Mouse (Mus musculus) heart, postnatal 36 days (tissue): ENCODE results near the gene Cd47. TPM values are rescaled to one million over a fixed set of nuclear protein-coding genes. Genes with fewer than 3 reads are reported as not detected.
A peak's percentile ranks its signal among the peaks of the same experiment; 100 is the strongest.
"Not testable (repeated sequence)": the region's sequence is repeated elsewhere in the genome, so short reads cannot be mapped to it uniquely, and the experiment has no call there.

Source experiments
- DNase-seq, 2 experiments: peaks; one replicate each; pipeline ENCODE4 v3.0.0; 2021 to 2022
- intact Hi-C: fragments of 180-260 bp; cut with DNase I; formaldehyde crosslinking; loops from one replicate; pipeline ENCODE4 v1.15.1; 2025
- total RNA-seq, 2 experiments: library from RNA; stranded (reverse); gene quantifications; 2 replicates each; pipeline ENCODE4 v1.2.3; 2021

Cd47 gene
- total RNA-seq, 2 experiments from 2014 or later: 82.9 to 83.0 TPM

DNA sequence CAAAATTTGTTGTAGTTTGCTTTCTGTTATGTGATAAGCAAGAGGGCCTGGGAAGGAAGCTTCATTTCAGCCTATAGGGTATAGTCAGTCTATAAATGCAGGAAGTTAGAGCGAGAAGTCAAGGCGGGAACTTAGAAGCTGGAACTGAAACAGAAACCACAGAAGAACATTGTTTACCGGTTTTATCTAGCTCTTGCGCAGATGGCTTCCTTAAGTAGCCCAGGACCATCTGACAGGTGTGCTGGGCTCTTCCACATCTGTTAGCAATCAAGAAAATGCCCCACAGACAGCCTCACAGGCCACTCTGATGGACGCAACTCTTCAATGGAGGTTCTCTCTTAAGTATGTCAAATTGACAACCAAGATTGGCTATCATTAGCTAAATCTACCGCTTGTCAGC lies 18.3 kb downstream of the Cd47 start:
- intact Hi-C loops: no loop called here
- peak in 1 of 2 experiments; percentile 9 for DNase-seq

DNA sequence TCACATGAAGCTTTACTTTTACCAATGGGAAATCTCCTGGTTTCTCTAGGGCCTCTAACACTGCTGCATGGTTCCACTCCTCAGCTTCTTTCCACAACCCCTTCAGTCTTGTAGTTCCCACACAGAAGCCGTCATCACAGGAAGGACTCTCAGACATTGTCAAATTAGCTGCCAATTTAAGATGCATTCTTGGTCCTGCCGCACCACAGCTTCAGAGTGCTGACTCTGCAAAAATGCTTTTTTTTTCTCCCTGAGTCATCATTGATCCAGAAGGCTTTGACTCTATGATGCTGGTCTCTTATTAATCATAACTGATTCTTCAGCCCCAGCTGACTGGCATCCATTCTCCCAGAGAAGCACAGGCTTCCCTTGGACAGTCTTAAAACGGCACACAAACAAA lies 19.2 kb downstream of the Cd47 start:
- intact Hi-C loops: no loop called here

DNA sequence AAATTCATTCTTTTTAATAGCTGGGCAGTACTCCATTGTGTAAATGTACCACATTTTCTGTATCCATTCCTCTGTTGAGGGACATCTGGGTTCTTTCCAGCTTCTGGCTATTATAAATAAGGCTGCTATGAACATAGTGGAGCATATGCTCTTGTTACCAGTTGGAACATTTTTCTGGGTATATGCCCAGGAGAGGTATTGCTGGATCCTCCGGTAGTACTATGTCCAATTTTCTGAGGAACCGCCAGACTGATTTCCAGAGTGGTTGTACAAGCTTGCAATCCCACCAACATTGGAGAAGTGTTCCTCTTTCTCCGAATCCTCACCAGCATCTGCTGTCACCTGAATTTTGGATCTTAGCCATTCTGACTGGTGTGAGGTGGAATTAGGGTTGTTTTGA lies 30.6 kb downstream of the Cd47 start:
- DNase-seq, intact Hi-C loops: not testable (repeated sequence)

More for the DNA sequence above, 19.2 kb downstream of the Cd47 start:
- DNase-seq: no peak

DNA sequence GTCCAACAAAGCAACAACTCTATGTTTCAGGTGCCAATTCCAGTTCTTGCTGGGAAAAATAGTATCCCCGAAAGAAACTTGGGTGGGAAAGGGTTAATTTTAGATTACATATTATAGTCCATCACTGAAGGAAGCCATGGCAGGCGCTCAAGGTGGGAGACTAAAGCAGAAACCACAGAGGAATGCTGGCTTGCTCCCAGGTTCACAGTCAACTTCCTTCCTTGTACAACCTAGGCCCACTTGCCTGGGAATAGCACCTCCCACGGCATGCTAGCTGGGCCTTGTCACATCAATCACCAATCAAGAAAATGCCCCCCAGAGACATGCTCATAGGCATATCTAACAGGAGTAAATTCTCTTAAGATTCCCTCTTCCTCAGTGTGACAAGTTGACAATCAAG lies 32.0 kb downstream of the Cd47 start:
- intact Hi-C loops: no loop called here
- no peak for DNase-seq

DNA sequence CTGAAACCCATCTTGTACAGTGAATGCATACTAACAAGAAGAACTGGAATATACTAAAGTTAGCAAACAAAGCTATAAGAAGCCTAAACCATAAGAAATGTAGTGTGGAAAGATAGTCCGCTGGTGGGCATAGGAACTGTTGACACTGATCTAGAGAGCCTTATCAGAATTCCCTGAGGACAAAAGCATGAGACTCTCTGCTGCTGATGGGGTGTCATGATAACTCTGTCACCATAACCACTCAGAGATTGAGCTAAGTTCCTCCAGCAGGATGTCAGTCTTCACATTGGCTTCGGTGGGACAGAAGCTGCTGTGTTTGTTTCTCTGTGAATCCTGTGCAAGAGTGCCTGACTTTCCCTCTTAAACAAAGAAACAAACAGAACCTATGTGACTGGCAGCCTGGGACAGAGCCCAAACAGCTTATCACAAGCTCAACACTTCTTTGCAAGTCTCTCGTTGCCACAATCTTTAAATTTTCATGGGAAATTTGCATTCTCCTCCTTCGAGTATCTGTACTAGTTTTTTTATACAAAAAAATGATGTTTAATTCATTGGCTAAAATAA lies 33.9 kb downstream of the Cd47 start:
- no peak for DNase-seq
- intact Hi-C loops: no loop called here

DNA sequence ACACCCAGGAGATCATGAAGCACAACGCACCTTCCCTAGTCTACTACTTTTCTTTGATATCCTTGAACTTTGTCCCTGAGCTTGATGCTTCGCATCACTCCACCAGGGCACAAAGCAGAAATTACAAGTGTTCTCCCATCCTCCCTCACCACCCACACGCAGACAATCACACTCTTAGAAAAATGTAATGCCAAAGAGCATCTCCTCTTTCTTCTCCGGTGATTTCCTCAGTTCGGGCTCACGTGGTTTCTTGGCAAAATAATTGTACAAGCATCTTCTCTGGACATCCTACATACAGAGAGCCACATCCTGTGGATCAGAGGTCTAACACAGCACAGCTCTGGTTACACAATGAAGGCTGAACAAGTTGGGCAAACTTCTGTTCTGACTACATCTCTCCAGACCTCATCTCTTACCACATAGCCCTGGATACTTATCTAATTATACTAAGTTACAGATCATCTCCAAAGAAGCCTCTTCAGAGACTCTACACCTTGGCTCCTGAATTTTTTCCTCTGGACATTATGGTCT lies 36.4 kb downstream of the Cd47 start:
- intact Hi-C loops: loop anchor here (5.0 kb wide), 1 partner anchor 69 kb away; no protein-coding TSS in a partner anchor

DNA sequence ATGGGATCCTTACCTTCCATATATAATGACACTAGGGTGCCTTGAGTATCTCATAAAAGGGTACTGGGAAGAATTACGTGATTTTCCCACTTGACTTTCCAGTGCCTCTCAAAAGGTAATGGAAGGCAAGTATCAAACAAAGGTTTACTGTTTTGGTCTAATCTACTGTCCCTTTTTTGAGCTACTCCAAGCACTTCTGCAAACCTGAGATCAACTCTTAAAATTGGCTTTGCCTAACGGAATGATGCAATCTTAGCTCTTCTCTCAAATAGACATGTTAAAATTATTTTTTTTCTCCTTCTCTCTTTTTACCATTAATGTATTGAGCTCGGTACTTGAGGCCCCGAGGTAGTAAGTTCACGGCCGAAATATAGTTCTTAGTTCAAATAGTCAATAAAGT lies 38.6 kb downstream of the Cd47 start:
- intact Hi-C loops: loop anchor here (5.0 kb wide), 1 partner anchor 72 kb away; no protein-coding TSS in a partner anchor

More for the DNA sequence above, 36.4 kb downstream of the Cd47 start:
- DNase-seq: no peak

DNA sequence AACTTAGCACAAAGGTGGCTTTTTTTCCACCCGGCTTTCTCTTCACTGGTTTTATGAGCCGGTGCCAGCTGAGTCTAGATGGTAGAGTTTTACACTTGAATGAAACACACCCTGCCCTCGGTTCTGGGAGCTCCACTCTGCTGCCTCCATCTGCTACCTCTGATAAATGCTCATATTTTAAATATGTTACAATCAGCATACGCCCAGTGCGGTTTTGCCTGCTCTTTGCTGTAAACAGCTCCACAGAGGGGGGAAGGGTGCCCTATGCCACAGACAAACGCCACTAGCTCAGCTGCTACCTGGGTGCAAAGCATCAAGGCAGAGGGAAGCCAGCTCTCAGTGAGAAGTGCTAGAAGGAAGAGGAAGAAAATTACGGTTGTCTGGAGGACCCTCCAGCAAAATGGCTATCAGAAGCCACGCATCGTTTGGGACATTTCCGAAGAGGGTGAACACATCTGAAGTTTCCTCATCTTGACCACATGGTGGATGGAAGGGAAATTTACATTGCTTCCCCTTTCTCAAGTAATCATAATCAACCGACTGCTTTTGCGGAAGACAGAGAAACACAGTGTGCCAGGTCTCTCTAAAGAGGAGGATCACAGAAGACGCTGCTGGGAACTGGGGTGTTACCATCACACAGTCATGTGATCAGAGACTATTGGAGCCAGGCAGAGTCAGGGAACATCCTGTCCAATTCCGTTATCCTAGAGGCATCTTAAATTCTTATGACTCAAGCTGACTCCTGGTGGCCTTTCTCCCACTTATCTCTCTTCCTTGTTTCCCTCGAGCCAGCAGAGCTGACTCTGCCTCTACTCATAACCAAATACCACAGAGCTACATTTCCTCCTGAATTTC lies 39.6 kb downstream of the Cd47 start:
- peak in 1 of 2 experiments; percentile 41 for DNase-seq
- intact Hi-C loops: loop anchor here (5.0 kb wide), 1 partner anchor 73 kb away; no protein-coding TSS in a partner anchor

More for the DNA sequence above, 38.6 kb downstream of the Cd47 start:
- DNase-seq: no peak

DNA sequence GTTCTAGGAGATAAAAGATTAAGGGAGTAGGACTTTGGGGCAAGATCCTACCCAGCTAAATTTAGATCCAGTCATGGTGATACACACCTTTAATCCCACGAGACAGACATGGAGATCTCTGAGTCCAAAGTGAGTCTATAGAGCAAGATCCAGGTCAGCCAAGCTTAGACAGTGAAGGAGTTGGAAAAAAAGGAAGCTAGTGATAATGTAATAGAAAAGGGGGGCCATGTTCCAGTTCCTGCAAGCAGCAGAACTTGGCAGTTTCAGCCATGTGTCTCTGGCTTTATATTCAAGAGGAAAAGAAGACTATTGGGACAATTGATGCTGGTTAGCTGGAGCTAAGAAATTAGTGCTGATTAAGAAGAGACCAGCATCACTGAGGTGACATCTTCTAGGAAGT lies 43.4 kb downstream of the Cd47 start:
- intact Hi-C loops: no loop called here
- DNase-seq: no peak

DNA sequence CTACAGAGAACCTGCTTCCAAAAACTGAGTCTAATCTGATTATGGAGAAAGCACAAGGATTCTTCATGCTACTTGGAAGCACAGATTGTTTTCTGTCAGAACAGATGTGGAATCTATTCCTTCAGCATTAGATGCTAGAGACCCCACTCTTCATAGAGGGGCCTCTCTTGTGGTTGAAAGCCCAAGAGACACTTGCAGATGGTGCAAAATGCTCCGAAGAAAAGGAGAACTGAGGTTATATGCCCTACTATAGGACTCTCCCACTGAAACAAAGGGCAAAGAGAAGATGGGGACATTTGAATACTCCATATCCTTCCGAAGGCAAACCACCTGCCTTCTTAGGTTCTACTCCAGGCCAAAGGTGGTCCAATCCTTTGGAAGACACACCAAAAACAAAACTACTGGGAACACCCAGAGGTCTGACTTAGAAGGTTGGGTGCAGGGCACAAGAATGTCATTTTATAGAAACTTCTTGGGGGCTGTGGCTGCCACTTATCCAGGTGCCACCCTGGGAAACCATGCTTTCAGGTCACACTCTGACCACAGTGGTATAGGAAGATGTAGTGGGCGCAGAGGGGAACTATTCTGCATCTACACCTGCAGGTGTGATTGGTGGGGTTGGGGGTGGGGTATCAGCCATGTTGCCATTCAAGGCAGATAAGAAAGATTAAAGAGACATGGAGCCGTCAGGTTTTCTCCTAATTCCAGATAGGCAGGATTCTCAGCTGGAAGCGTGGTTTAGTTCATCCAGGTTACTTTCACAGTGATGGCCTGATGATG lies 47.1 kb downstream of the Cd47 start:
- intact Hi-C loops: no loop called here
- no peak for DNase-seq

DNA sequence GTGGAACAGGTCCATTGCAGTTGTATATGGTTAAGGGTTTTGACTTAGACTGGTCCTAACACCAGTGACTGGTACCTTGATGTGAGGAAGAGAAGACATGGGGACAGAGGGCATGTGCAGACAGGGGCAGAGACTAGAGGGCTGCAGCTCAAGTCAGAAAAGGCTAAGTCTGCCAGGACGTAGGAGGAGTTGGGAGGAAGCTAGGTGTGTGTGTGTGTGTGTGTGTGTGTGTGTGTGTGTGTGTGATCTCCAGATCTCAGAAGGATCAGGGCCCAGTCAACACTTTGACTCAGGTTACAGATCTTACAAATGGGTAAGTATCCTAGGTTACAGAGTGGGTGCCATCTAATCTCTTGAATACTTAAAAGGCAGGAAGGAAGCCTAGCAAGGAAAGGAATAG lies 48.3 kb downstream of the Cd47 start:
- intact Hi-C loops: no loop called here
- no peak for DNase-seq

DNA sequence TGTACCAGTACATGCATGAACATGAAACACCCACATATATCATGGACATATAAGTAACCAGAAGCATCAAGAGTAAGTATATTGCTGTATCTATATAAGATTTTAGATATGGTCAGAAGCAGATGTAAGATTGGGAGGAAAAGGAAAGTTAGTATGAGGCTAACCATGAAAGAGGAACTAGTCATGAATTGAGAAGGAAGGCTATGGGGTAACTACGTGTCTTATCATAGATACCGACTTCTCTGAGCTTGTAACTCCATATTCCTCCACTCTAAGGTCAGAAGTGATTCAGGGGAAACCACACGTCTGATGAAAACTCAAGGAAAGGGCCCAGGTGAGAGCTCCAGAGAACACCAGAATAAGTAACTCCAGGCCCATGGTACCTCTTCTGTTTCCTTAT lies 52.6 kb downstream of the Cd47 start:
- intact Hi-C loops: no loop called here
- DNase-seq: no peak

DNA sequence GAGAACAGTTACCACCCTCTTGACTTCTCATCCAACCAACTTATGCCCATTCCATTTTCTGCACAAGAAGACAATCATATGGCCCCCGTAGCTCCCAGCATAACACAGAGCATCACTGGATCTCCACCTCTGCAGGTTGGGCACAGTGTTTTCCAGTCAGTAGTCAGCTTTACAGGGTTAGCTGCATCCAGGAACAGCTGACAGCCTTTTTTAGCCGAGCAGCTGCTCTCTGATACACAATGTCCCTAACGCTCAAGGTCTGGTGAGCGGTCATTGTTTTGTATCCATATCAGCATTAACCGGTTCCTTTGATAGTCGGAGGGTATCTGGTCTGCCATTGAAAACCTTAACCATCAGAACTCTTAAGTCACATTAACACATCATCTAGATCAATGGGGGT lies 53.3 kb downstream of the Cd47 start:
- intact Hi-C loops: loop anchor here (2.0 kb wide), 2 partner anchors 49 to 87 kb away; no protein-coding TSS in a partner anchor
- DNase-seq: no peak

DNA sequence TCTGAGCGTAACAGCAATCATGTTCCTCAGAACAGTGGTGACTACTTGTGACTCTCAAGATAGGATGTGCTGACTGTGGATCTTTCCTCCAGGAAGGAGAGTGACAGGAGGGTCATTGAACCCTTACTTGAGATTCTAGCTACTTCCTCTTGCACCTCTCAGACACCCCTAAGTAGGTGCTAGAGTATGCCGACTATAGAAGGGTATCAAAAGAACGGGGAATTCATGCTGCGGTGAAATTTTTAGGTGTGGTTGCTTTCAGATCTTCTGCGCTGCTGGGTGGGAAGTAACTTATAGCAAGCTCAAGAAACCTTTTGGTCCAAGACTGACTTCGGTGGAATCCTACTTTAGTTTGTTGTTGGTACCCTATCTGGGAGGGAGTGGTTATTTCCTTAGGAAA lies 53.9 kb downstream of the Cd47 start:
- no peak for DNase-seq
- intact Hi-C loops: loop anchor here (2.0 kb wide), 2 partner anchors 49 to 87 kb away; no protein-coding TSS in a partner anchor

DNA sequence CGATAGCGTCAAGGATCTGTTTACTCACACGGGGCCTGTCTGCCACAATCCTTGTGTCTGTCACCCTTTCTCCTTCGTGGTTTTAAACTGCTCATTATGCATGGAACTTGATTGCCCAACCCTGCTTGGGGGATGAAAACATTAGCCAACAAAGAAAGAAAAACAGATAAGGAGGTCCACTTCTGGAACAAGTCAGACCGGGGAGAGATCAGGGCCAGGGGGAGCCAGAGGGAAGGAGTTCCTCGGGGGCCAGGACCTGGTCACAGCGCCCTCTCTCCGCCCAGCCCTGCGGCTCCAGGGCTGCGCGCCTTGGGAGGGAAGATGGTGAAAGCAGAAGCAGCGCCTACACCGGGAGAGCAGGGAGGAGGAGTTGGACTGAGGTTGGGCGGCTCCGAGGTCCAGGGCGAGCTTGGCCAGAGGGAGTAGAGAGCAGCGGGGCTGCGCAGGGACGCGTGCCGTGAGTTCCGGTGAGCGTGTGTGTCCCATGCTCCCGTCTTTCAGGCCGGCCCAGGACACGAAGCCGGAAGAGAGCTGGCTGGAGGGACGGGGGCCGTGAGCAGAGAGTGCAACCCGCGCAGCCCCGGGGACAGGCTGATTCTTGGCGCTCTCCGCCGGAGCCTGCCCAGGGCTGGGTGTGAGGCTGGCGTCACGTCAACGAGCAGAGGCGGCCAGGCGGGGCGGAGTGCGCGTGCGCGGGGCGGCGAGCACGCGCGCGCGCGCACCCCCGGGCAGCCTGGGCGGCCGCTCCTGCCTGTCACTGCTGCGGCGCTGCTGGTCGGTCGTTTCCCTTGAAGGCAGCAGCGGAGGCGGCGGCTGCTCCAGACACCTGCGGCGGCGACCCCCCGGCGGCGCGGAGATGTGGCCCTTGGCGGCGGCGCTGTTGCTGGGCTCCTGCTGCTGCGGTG lies 54.9 kb downstream of the Cd47 start:
- intact Hi-C loops: loop anchor here (1.0 to 5.0 kb wide), 7 partner anchors 50 to 353 kb away; partner anchors contain the start of gene Ift57
- peak; percentile 91 to 95 for DNase-seq

DNA sequence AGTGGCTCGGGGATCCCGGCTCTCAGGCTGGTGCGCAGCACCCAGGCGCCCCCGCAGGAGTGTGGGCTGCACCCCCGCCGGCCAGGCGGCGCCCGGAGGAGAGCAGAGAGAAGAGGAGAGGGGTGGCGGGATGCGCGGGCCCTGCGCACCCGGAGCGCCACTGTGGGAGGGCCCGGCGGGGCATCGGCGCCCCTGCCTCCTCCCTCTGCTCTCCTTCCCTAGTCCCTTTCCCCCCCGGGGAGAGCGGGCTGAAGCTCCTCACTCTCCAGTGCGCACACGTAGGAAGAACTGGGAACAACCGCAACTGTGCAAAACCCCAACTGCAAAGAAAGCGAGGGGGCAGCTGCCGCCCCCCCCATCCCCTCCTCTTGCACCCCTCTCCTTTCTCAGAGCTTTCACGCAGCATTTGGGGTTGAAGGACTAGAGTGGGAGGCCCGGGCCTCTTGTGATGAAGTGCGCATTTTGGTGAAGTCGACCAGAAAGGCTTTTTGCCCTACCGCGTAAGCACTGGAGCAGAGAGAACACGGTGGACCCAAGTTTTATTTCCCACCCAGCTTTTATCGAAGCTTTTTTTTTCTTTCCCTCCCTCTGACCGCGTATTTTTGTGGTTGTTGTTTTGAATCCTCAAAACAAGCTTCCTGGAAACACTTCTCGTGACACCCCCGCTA lies 55.6 kb downstream of the Cd47 start:
- no peak for DNase-seq
- intact Hi-C loops: loop anchor here (1.0 to 5.0 kb wide), 8 partner anchors 49 to 354 kb away; partner anchors contain the start of gene Ift57

DNA sequence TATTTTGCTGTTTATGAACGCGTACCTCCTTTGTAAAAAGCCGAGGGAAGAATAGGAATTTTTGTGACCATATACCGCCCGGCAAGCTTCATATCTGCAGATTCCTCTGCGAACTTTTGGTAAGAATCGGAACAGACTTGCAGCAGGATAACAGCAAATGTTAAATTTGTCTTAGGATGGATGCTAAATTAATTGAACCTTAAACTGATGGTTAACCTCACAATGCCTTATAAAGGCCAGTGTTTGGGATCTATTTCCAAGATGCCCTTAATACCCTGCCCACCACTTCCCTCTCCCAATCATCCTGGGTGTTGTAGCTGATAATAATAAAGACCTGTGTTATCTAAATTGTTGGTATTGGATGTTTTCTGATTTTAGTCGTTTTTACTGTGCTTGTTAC lies 56.3 kb downstream of the Cd47 start:
- intact Hi-C loops: loop anchor here (2.0 to 5.0 kb wide), 5 partner anchors 96 to 354 kb away; partner anchors contain the start of gene Ift57
- no peak for DNase-seq

DNA sequence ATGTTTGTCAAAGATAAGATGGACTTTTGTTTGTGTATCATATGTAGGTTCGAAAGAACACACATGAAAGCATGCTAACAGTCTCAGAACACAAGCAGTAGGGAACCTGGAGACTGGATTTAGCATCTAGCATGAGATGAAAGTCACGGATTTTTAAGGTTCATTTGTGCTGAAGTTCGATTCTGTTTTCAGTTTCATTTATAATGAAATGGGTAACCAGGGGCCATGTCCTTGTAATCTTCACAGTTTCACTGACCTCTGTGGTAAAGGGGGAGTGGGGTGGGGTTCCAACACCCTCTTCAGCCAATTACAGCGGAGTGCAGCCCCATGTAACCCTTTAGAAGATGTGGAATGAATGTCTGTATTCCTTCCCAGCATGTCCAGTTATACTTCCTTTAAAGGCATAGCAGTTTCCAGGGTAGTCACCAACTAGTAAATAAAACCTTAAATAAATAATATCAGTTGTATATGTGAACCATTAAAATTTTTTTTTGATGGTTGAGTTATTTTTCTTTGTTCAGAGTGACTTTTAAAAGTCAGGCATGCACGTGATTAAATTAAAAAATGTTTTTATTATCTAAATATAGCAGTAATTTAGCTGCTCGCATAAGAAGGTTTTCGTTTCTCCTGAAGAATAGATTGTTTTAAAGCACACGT lies 57.3 kb downstream of the Cd47 start:
- intact Hi-C loops: loop anchor here (2.0 to 5.0 kb wide), 5 partner anchors 95 to 355 kb away; partner anchors contain the start of gene Ift57
- DNase-seq: peak in 1 of 2 experiments; percentile 31
